Mouse (Mus musculus) midbrain, postnatal 0 days (tissue): ENCODE measurements around the gene Lhx6. TPM values are rescaled to one million over a fixed set of nuclear protein-coding genes. Genes with fewer than 3 reads are reported as not detected.
A peak's percentile ranks its signal among the peaks of the same experiment; 100 is the strongest.

Source experiments
- ATAC-seq: fragments of 200-750 bp; cut with Nextera tagmentation; 2 replicates; pipeline ENCODE4 v1.8.0; 2017; ENCODE audit warnings: moderate number of reproducible peaks, mild to moderate bottlenecking, moderate TSS enrichment, moderate library complexity; ENCODE audit not compliant: low FRiP score
- DNase-seq: peaks from one replicate; pipeline ENCODE4 v3.0.0-alpha.2; 2015; ENCODE audit warnings: low spot score
- H3K27ac ChIP-seq: fragments of 300-500 bp; sonication (generic); 2 replicates; pipeline ENCODE4 v1.5.1; 2014; ENCODE audit warnings: low read depth, mild to moderate bottlenecking, low read length, mixed read lengths
- H3K27me3 ChIP-seq: fragments of 300-500 bp; sonication (generic); 2 replicates; pipeline ENCODE4 v1.6.1; 2014; ENCODE audit warnings: low read length, control low read depth, mixed read lengths; ENCODE audit not compliant: insufficient read depth
- H3K36me3 ChIP-seq: fragments of 300-500 bp; sonication (generic); 2 replicates; pipeline ENCODE4 v1.6.1; 2014; ENCODE audit warnings: low read length, control low read depth, mixed read lengths; ENCODE audit not compliant: insufficient read depth
- H3K4me1 ChIP-seq: fragments of 300-500 bp; sonication (generic); 2 replicates; pipeline ENCODE4 v1.6.1; 2014; ENCODE audit warnings: mild to moderate bottlenecking, control low read depth, antibody characterized with exemption, low read length, mixed read lengths; ENCODE audit not compliant: insufficient read depth
- H3K4me2 ChIP-seq: fragments of 300-500 bp; sonication (generic); 2 replicates; pipeline ENCODE4 v1.6.1; 2014; ENCODE audit warnings: low read depth, mild to moderate bottlenecking, low read length, mixed read lengths; ENCODE audit not compliant: poor library complexity, severe bottlenecking
- H3K4me3 ChIP-seq: fragments of 300-500 bp; sonication (generic); 2 replicates; pipeline ENCODE4 v1.5.1; 2014; ENCODE audit warnings: low read depth, mild to moderate bottlenecking, low read length, moderate library complexity
- H3K9ac ChIP-seq: fragments of 300-500 bp; sonication (generic); replicated peaks from 2 replicates; pipeline ENCODE4 v1.6.1; 2014; ENCODE audit warnings: mild to moderate bottlenecking, low read length, moderate library complexity, mixed read lengths; ENCODE audit not compliant: poor library complexity, severe bottlenecking
- H3K9me3 ChIP-seq: fragments of 300-500 bp; sonication (generic); 2 replicates; pipeline ENCODE4 v1.6.1; 2016; ENCODE audit warnings: low read length, control low read depth
- CTCF ChIP-seq: IDR thresholded peaks from 2 replicates; pipeline ENCODE4 v1.5.1; 2016; ENCODE audit warnings: antibody characterized with exemption, mild to moderate bottlenecking
- WGBS: fragments of 180-500 bp; shearing (Covaris S2); extraction: QIAGEN DNeasy Blood & Tissue Kit; methylation state at CpG from one replicate; pipeline ENCODE4 v1.1.7; 2014; 5-methylcytosine and 5-hydroxymethylcytosine counted together
- polyA plus RNA-seq: library from polyadenylated mRNA; unstranded; fragments of >200 nt; fragmentation: Nextera tagmentation; extraction: Ambion mirVana; gene quantifications from 2 replicates; pipeline ENCODE4 v1.2.1, GENCODE M21; 2015
- total RNA-seq: library from RNA; depleted of rRNA; stranded (reverse); fragments of >200 nt; gene quantifications from 2 replicates; pipeline ENCODE4 v1.2.3, GENCODE M21; 2014

The Lhx6 gene
- total and polyA plus RNA-seq, 2 experiments from 2014 or later, result 0.60 to 2.5 TPM

DNA sequence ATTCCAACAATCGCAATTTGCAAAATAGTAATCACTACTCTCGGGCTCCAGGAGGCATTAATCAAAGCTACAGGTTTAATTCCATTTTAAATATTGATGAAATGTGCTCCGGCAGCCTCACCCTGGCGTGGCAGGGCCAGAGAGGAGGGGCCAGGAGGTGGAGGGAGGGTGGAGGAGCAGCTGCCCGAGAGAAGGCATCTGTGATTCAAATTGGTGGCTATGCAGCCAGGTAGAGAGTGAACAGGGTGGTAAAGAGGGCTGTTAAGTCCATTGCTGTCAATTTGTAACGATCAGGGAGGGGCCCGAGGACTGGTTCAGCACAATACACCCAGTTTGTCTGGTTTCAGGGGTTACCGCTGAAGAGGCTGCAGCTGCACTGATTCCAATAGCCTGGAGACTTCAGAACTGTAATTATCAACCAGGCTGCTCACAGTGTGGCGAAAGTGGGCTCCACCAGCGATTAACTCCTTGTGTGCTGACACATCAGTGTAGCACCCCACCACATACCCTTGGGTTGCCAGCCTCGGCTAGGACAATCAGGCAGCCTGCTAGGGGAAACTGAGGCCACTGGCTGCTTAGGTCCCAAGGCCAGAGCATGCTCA lies 27.9 kb downstream of the Lhx6 start:
- Histone ChIP-seq H3K9me3 (no peaks in the 10 kb centered on the region), H3K9ac (no peak overlapping the region), H3K36me3 (no peaks in the 10 kb centered on the region), H3K27me3 (no peaks in the 10 kb centered on the region), H3K27ac (no peak overlapping the region), H3K4me2 (peak overlapping the region; percentile 31), H3K4me3 (no peak overlapping the region), H3K4me1 (no peaks in the 10 kb centered on the region)
- DNase-seq (no peak), ATAC-seq (0 out of 2 replicates have a peak, but pooled peaks have one; percentile 4)
- WGBS, result 21% methylated on average over 11 of the region's 11 CpGs
- TF ChIP-seq CTCF, result no peak

DNA sequence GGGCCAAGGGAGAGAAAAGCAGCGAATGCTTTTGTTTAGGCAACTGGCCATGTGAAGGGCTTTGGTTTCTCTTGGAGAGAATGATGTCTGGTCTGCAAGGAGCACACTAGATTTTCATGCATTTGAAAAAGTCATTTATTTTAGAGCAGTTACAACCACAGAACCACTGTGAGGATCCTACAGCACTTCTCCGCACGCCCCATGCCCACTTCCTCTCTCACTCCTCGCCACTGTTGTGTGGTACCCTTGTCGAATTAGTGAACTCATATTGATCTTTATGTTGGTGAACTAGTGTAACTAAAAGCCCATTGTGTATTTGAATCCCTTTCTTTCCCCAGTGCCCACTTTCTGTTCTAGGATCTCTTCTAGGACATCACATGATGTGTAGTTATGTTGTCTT lies 30.0 kb downstream of the Lhx6 start:
- no peaks in the 10 kb centered on the region for H3K4me1 ChIP-seq
- TF ChIP-seq CTCF, result no peak
- no peak overlapping the region for H3K9ac ChIP-seq
- no peak overlapping the region for H3K27ac ChIP-seq
- no peak for ATAC-seq
- no peaks in the 10 kb centered on the region for H3K36me3 ChIP-seq
- H3K27me3 ChIP-seq, result no peaks in the 10 kb centered on the region
- H3K4me2 ChIP-seq, result no peak overlapping the region
- DNase-seq, result no peak
- no peaks in the 10 kb centered on the region for H3K9me3 ChIP-seq
- H3K4me3 ChIP-seq, result no peak overlapping the region
- 90% methylated on average over 5 of the region's 5 CpGs for WGBS

DNA sequence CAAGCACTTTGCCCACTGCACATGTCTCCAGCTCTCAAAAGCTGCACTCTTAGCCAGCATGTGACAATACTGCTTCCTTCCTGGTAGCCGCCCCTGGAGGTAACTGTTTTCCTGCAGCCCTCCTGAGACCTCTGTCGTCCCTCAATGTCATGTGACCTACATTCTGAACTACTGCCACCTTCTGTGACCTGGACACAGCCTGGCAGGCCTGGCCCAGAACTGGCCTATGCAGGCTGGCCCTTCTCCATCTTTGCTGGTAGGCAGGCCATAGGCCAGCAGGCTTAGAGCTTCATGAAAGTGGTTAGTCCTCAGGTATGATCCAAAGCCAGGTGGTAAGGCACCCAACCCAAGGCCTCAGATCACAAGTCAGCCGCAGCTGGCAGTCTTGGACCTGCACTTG lies 31.4 kb downstream of the Lhx6 start:
- ATAC-seq, result no peak
- no peak for DNase-seq
- Histone ChIP-seq H3K9me3 (no peaks in the 10 kb centered on the region), H3K36me3 (no peaks in the 10 kb centered on the region), H3K4me1 (no peaks in the 10 kb centered on the region), H3K9ac (no peak overlapping the region), H3K4me3 (no peak overlapping the region), H3K4me2 (no peak overlapping the region), H3K27me3 (no peaks in the 10 kb centered on the region), H3K27ac (no peak overlapping the region)
- no peak for TF ChIP-seq CTCF
- WGBS, result 61% methylated on average over 3 of the region's 3 CpGs

DNA sequence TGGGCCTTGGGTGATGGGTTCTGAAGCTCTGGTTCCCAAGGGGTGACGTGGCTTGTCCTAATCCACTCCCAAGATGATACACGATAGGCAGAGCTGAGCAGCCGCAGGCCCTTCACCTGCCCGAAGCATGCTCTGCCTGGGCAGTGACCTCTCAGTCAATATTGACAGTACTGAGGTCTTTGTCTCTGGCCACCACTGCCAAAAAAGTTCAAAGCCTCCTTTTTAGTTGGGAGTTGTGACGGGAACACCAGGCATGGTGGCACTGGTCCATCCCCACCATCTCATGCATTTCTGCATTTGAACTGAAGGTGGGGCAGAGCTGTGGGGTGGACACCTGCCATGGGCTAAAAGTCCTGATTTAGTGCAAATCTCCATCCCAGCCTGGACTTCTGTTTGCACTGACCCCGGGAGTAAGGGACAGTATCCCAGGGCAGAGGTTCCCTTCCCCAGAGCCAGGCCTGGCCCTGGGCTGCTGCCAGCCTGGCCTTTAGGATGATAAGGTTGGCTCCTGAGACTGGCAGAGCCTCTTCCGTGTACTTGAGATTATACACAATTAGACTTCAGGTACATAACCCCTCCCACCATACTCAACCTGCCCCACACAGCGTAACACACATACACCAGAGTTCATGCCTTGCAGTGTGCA lies 33.4 kb downstream of the Lhx6 start:
- H3K27me3 ChIP-seq, result no peaks in the 10 kb centered on the region

DNA sequence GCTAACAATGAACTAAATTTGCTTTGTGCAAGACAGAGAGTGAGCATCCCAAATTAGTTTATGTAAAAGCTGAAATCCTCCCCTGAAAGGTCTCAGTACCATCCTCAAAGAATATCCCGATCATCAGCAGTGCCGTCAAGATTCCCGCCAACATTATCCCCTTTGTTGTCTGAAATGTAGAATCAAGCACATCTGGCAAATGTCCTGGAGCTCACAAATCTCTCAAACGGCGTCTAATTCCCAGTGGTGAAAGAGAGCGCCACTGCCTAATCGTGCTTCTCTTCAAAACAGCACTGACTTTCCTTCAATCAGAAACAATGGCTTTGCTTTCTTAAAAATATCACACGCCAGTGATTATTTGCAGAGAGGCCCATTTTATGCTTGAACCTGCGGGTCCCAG lies 38.1 kb downstream of the Lhx6 start:
- no peak overlapping the region for H3K4me3 ChIP-seq
- no peak for TF ChIP-seq CTCF
- no peaks in the 10 kb centered on the region for H3K27me3 ChIP-seq
- no peak overlapping the region for H3K4me2 ChIP-seq
- ATAC-seq (no peak), DNase-seq (no peak)
- no peak overlapping the region for H3K27ac ChIP-seq
- no peaks in the 10 kb centered on the region for H3K4me1 ChIP-seq
- H3K9me3 ChIP-seq, result no peaks in the 10 kb centered on the region
- WGBS, result 18% methylated on average over 9 of the region's 9 CpGs
- H3K36me3 ChIP-seq, result no peaks in the 10 kb centered on the region
- no peak overlapping the region for H3K9ac ChIP-seq

More for the DNA sequence above, 33.4 kb downstream of the Lhx6 start:
- no peak overlapping the region for H3K4me2 ChIP-seq
- no peak overlapping the region for H3K4me3 ChIP-seq
- no peak overlapping the region for H3K27ac ChIP-seq
- 81% methylated on average over 8 of the region's 8 CpGs for WGBS
- ATAC-seq (no peak), DNase-seq (no peak)
- TF ChIP-seq CTCF, result no peak
- H3K36me3 ChIP-seq, result no peaks in the 10 kb centered on the region
- H3K9me3 ChIP-seq, result no peaks in the 10 kb centered on the region
- no peaks in the 10 kb centered on the region for H3K4me1 ChIP-seq
- H3K9ac ChIP-seq, result no peak overlapping the region

DNA sequence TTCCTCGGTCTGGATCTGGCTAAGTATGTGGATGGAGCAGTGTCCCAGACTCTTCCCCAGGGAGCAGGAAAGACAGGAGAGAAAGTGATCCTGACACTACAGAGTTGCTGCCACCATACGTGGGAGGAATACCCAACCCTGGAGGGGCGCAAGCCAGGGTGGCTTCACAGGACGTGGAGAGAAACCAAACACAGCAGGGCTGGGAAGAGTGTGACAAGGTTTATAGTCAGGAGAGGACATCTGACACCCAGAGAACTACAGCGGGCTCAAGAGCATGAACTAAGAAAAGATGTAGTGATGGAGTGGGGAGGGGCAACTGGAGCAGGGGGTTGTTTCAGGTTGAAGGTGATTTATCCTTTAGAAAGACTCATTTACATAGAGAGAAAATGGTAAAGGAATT lies 43.8 kb downstream of the Lhx6 start:
- Histone ChIP-seq H3K27ac (no peak overlapping the region), H3K4me3 (no peak overlapping the region), H3K4me1 (no peaks in the 10 kb centered on the region), H3K9ac (no peak overlapping the region), H3K4me2 (no peak overlapping the region), H3K27me3 (no peaks in the 10 kb centered on the region), H3K9me3 (no peaks in the 10 kb centered on the region), H3K36me3 (no peaks in the 10 kb centered on the region)
- ATAC-seq (no peak), DNase-seq (no peak)
- WGBS, result 71% methylated on average over 5 of the region's 5 CpGs
- no peak for TF ChIP-seq CTCF
